Mouse (Mus musculus) cerebellum, adult 2 months (tissue): ENCODE measurements around the gene Anapc13. TPM values are rescaled to one million over a fixed set of nuclear protein-coding genes. Genes with fewer than 3 reads are reported as not detected.

Experiments used
- DNase-seq, 2 experiments: peaks; one replicate each; pipeline ENCODE4 v3.0.0; 2021
- H3K27ac ChIP-seq: fragments of 200-500 bp; 2 replicates; pipeline ENCODE4 v1.5.1; 2012; ENCODE audit warnings: low read length, control low read depth, inconsistent platforms; ENCODE audit not compliant: insufficient read depth
- H3K27me3 ChIP-seq: fragments of 200-500 bp; 2 replicates; pipeline ENCODE4 v1.6.1; 2012; ENCODE audit warnings: inconsistent platforms, mild to moderate bottlenecking, low read length, moderate library complexity; ENCODE audit not compliant: control insufficient read depth, insufficient read depth
- H3K4me1 ChIP-seq: fragments of 200-500 bp; 2 replicates; pipeline ENCODE4 v1.6.1; 2011; ENCODE audit warnings: low read length; ENCODE audit not compliant: control insufficient read depth, insufficient read depth
- H3K4me3 ChIP-seq: fragments of 200-500 bp; replicated peaks from 2 replicates; pipeline ENCODE3; 2011; ENCODE audit warnings: mild to moderate bottlenecking, low read depth, low read length, control low read depth; ENCODE audit not compliant: insufficient read depth
- CTCF ChIP-seq: fragments of 200-500 bp; IDR thresholded peaks from 2 replicates; pipeline ENCODE4 v1.5.1; 2011; ENCODE audit warnings: low read depth, mild to moderate bottlenecking, control low read depth, low read length, moderate library complexity, borderline replicate concordance; ENCODE audit not compliant: insufficient read depth
- POLR2A ChIP-seq: fragments of 200-500 bp; IDR thresholded peaks from 2 replicates; pipeline ENCODE4 v1.6.1; 2011; ENCODE audit warnings: low read length, control low read depth, borderline replicate concordance; ENCODE audit not compliant: insufficient read depth
- WGBS: fragments of 180-500 bp; shearing (Covaris S2); methylation state at CpG from one replicate; pipeline ENCODE4 v1.1.7; 2018; 5-methylcytosine and 5-hydroxymethylcytosine counted together
- polyA plus RNA-seq: library from polyadenylated mRNA; depleted of rRNA; stranded (reverse); fragments of >200 nt; gene quantifications from 2 replicates; pipeline ENCODE4 v1.2.3, GENCODE M21; 2012; rRNA removed

Anapc13 gene
- polyA plus RNA-seq, 1 experiment = 194 TPM

DNA sequence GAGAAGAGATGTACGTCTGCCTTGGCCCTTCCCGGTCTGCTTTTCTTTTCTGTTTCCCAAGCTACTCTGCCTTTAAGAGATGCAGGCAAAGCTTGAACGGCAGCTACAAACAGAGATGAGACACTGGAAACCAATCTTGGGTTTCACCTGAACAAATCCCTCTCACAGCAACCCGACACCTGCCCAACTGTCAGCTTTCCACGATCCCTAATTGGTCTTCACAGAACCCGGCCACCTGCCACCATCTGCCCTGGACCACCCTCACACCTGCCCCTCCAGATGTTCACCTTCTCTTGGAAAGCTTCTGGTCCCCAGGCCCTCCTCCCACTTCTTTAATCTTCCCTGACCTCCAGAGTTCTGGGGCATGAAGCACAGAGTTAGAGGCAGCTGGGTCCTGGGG is 42.0 kb downstream of the Anapc13 start:
- 40% methylated on average over 6 of the region's 6 CpGs for WGBS
- Histone ChIP-seq H3K4me3 (no peak overlapping the region), H3K4me1 (no peaks in the 10 kb centered on the region), H3K27me3 (no peaks in the 10 kb centered on the region), H3K27ac (no peak overlapping the region)
- DNase-seq = no peak
- no peak for TF ChIP-seq CTCF
- TF ChIP-seq POLR2A = no peak

- no peaks in the 10 kb centered on the region for H3K4me1 ChIP-seq
- TF ChIP-seq CTCF = no peak
- no peak for TF ChIP-seq POLR2A
- H3K27me3 ChIP-seq = no peaks in the 10 kb centered on the region
- 93% methylated on average over 12 of the region's 12 CpGs for WGBS
- no peak overlapping the region for H3K4me3 ChIP-seq
- no peak for DNase-seq
- no peak overlapping the region for H3K27ac ChIP-seq
These were observed 42.8 kb downstream of the Anapc13 start for GRCm38 (mm10) chr9:102668906-102669305.

- no peak for DNase-seq
- no peaks in the 10 kb centered on the region for H3K27me3 ChIP-seq
These were observed 47.3 kb downstream of the Anapc13 start for GRCm38 (mm10) chr9:102673381-102673780.

GRCm38 (mm10) chr9:102675922-102676321 is 49.8 kb downstream of the Anapc13 start:
- Histone ChIP-seq H3K27ac (no peak overlapping the region), H3K4me3 (no peak overlapping the region), H3K4me1 (no peaks in the 10 kb centered on the region), H3K27me3 (no peaks in the 10 kb centered on the region)
- TF ChIP-seq CTCF = no peak
- TF ChIP-seq POLR2A = no peak
- DNase-seq = no peak
- WGBS = 80% methylated on average over 5 of the region's 5 CpGs

More at GRCm38 (mm10) chr9:102673381-102673780, 47.3 kb downstream of the Anapc13 start:
- no peak overlapping the region for H3K4me3 ChIP-seq
- no peak overlapping the region for H3K27ac ChIP-seq
- 50% methylated on average over 7 of the region's 7 CpGs for WGBS
- TF ChIP-seq CTCF (no peak), POLR2A (no peak)
- H3K4me1 ChIP-seq = no peaks in the 10 kb centered on the region

- WGBS = 66% methylated on average over 7 of the region's 7 CpGs
- DNase-seq = no peak
- Histone ChIP-seq H3K4me1 (no peaks in the 10 kb centered on the region), H3K27ac (no peak overlapping the region), H3K4me3 (no peak overlapping the region), H3K27me3 (no peaks in the 10 kb centered on the region)
- no peak for TF ChIP-seq CTCF
- TF ChIP-seq POLR2A = no peak
These were observed 55.4 kb downstream of the Anapc13 start for GRCm38 (mm10) chr9:102681470-102681869.

Other genes starting within 250 kb of the Anapc13 start
- gene Ky, start 120.5 kb upstream of the Anapc13 start, polyA plus RNA-seq = 3.3 and 3.7 TPM in 2 replicates
- gene Cep63, start 238 bp downstream of the Anapc13 start, polyA plus RNA-seq = 24.4 and 27.1 TPM in 2 replicates
- 23.1 and 24.4 TPM in 2 replicates for gene Amotl2, start 90.4 kb downstream of the Anapc13 start, polyA plus RNA-seq
- gene Ryk, start 208.6 kb downstream of the Anapc13 start, polyA plus RNA-seq = 34.6 and 37.5 TPM in 2 replicates